Comparison of ENCODE assay signal across 12 mouse cellular contexts in genomic region chr9:57646551-57647103, GRCm38 (mm10). TPM values are rescaled to one million over a fixed set of nuclear protein-coding genes. Genes with fewer than 3 reads are reported as not detected.
DNase-seq lines count a peak whose midpoint lies in the region; ATAC-seq and TF ChIP-seq lines count a peak whose summit lies in the region.
"Had no signal": no experiment of that assay in that cellular context is flagged by ENCODE, and none has a peak within 500 bp of the region (broad histone marks: within the 10 kb centered on the region; RNA-seq: fewer than 3 reads in every experiment).

No protein-coding gene starts in this region.

- TF ChIP-seq CTCF in bone marrow macrophage, adult 2 months (IDR thresholded peaks at IDR 0.05; ENCODE audit: low read depth, low read length), result no peak

- TF ChIP-seq POLR2A in bone marrow macrophage, adult 2 months (IDR thresholded peaks at IDR 0.05; ENCODE audit: borderline replicate concordance, low read depth, low read length), result no peak

- peaks cover 29% of the 10 kb centered on the region for H3K4me1 ChIP-seq in midbrain, embryonic 11.5 days (ENCODE audit: control insufficient read depth, insufficient read depth, low read length)
- peaks cover 35% of the 10 kb centered on the region for H3K4me1 ChIP-seq in midbrain, embryonic 15.5 days
- H3K4me1 ChIP-seq in bone marrow macrophage, adult 2 months (ENCODE audit: control insufficient read depth, insufficient read depth, low read length), result peaks cover 45% of the 10 kb centered on the region
- H3K4me1 ChIP-seq in liver, embryonic 13.5 days (replicated peaks), result peaks cover 75% of the 10 kb centered on the region
- H3K4me1 ChIP-seq in stomach, embryonic 15.5 days, result peaks cover 49% of the 10 kb centered on the region
- H3K4me1 ChIP-seq in forebrain, embryonic 14.5 days (ENCODE audit: control insufficient read depth, insufficient read depth, low read length), result peaks cover 20% of the 10 kb centered on the region

- peak; percentile 68 for DNase-seq in midbrain, embryonic 11.5 days (ENCODE audit: low spot score, missing footprints)
- DNase-seq in liver, embryonic 13.5 days, result no peak
- no peak for DNase-seq in left cerebral cortex, postnatal 14 days (ENCODE audit: low spot score in 2 of 2)
- no peak for DNase-seq in MN1 (ENCODE audit: low spot score)
- DNase-seq in forebrain, embryonic 14.5 days (ENCODE audit: low spot score), result no peak
- DNase-seq: gastrocnemius, postnatal 25 days; right cerebral cortex, adult 18-20 months had no signal

- no peak for ATAC-seq in midbrain, embryonic 11.5 days (ENCODE audit: low FRiP score)
- no peak for ATAC-seq in midbrain, embryonic 15.5 days (replicated peaks)
- no peak for ATAC-seq in liver, embryonic 13.5 days (ENCODE audit: low read depth)
- ATAC-seq in stomach, embryonic 15.5 days (ENCODE audit: insufficient read depth, low FRiP score, low read depth), result no peak
- ATAC-seq in forebrain, embryonic 14.5 days, result no peak

- H3K9ac ChIP-seq in midbrain, embryonic 11.5 days (ENCODE audit: low read length), result no peak overlapping the region
- H3K9ac ChIP-seq in midbrain, embryonic 15.5 days, result no peak overlapping the region
- 0 out of 2 replicates have a peak overlapping the region, but pooled peaks have one; percentile 2 for H3K9ac ChIP-seq in liver, embryonic 13.5 days
- H3K9ac ChIP-seq in stomach, embryonic 15.5 days, result no peak overlapping the region
- H3K9ac ChIP-seq in forebrain, embryonic 14.5 days (ENCODE audit: low read length), result no peak overlapping the region

- H3K4me3 ChIP-seq in midbrain, embryonic 11.5 days (ENCODE audit: low read depth, low read length), result no peak overlapping the region
- H3K4me3 ChIP-seq in midbrain, embryonic 15.5 days, result no peak overlapping the region
- peak overlapping the region; percentile 30 for H3K4me3 ChIP-seq in bone marrow macrophage, adult 2 months (ENCODE audit: insufficient read depth, low read length)
- no peak overlapping the region for H3K4me3 ChIP-seq in liver, embryonic 13.5 days (replicated peaks)
- no peak overlapping the region for H3K4me3 ChIP-seq in stomach, embryonic 15.5 days (replicated peaks)
- H3K4me3 ChIP-seq in forebrain, embryonic 14.5 days (ENCODE audit: low read depth, low read length), result no peak overlapping the region
- H3K4me3 ChIP-seq: myocyte had no signal

- H3K9me3 ChIP-seq in midbrain, embryonic 11.5 days (ENCODE audit: control insufficient read depth, low read length), result no peaks in the 10 kb centered on the region
- no peaks in the 10 kb centered on the region for H3K9me3 ChIP-seq in midbrain, embryonic 15.5 days
- no peaks in the 10 kb centered on the region for H3K9me3 ChIP-seq in liver, embryonic 13.5 days (replicated peaks)
- H3K9me3 ChIP-seq in stomach, embryonic 15.5 days, result no peaks in the 10 kb centered on the region
- H3K9me3 ChIP-seq in forebrain, embryonic 14.5 days (replicated peaks; ENCODE audit: control insufficient read depth, low read length), result no peaks in the 10 kb centered on the region

- H3K27ac ChIP-seq in midbrain, embryonic 11.5 days (ENCODE audit: low read depth, low read length), result no peak overlapping the region
- no peak overlapping the region for H3K27ac ChIP-seq in midbrain, embryonic 15.5 days
- peak overlapping the region; percentile 96 for H3K27ac ChIP-seq in bone marrow macrophage, adult 2 months (ENCODE audit: insufficient read depth, low read depth, low read length)
- H3K27ac ChIP-seq in liver, embryonic 13.5 days, result peak overlapping the region; percentile 72
- peak overlapping the region; percentile 55; the same call in 1 of the 2 replicates for H3K27ac ChIP-seq in stomach, embryonic 15.5 days
- H3K27ac ChIP-seq in forebrain, embryonic 14.5 days (ENCODE audit: low read depth, low read length), result no peak overlapping the region

- WGBS in midbrain, embryonic 11.5 days, result 82% methylated on average over 12 of the region's 12 CpGs
- WGBS in midbrain, embryonic 15.5 days, result 75% methylated on average over 12 of the region's 12 CpGs
- WGBS in liver, embryonic 13.5 days (ENCODE audit: insufficient replicate concordance), result 28% methylated on average over 12 of the region's 12 CpGs
- 67% methylated on average over 12 of the region's 12 CpGs for WGBS in stomach, embryonic 15.5 days
- WGBS in forebrain, embryonic 14.5 days, result 36% methylated on average over 12 of the region's 12 CpGs

- intact Hi-C loops in left cerebral cortex, postnatal 14 days (cut with DNase I), result no loop called here

- no peak overlapping the region for H3K4me2 ChIP-seq in midbrain, embryonic 11.5 days
- no peak overlapping the region for H3K4me2 ChIP-seq in midbrain, embryonic 15.5 days
- H3K4me2 ChIP-seq in liver, embryonic 13.5 days, result 0 out of 2 replicates have a peak overlapping the region, but pooled peaks have one; percentile 0
- H3K4me2 ChIP-seq in stomach, embryonic 15.5 days, result no peak overlapping the region
- H3K4me2 ChIP-seq in forebrain, embryonic 14.5 days (ENCODE audit: low read length), result no peak overlapping the region

- H3K27me3 ChIP-seq in midbrain, embryonic 11.5 days (ENCODE audit: control insufficient read depth, insufficient read depth, low read length), result no peaks in the 10 kb centered on the region
- H3K27me3 ChIP-seq in midbrain, embryonic 15.5 days (replicated peaks), result no peaks in the 10 kb centered on the region
- no peaks in the 10 kb centered on the region for H3K27me3 ChIP-seq in liver, embryonic 13.5 days
- H3K27me3 ChIP-seq in stomach, embryonic 15.5 days (replicated peaks), result no peaks in the 10 kb centered on the region
- no peaks in the 10 kb centered on the region for H3K27me3 ChIP-seq in forebrain, embryonic 14.5 days (replicated peaks; ENCODE audit: control insufficient read depth, insufficient read depth, low read length)

- H3K36me3 ChIP-seq in midbrain, embryonic 11.5 days (ENCODE audit: control insufficient read depth, insufficient read depth, low read length), result no peaks in the 10 kb centered on the region
- no peaks in the 10 kb centered on the region for H3K36me3 ChIP-seq in midbrain, embryonic 15.5 days (replicated peaks)
- peaks cover 8% of the 10 kb centered on the region; the same call in 1 of the 2 replicates for H3K36me3 ChIP-seq in liver, embryonic 13.5 days
- 0 out of 2 replicates have a peak, but pooled peaks cover 6% of the 10 kb centered on the region for H3K36me3 ChIP-seq in stomach, embryonic 15.5 days
- H3K36me3 ChIP-seq in forebrain, embryonic 14.5 days (ENCODE audit: control insufficient read depth, insufficient read depth, low read length), result peaks cover 11% of the 10 kb centered on the region

RNA-seq across cellular contexts. Expression of gene Csk, which starts 6.8 kb away (rescaled TPM):
- 29.2 and 32.3 TPM in 2 replicates for polyA plus RNA-seq in midbrain, embryonic 11.5 days (2014; fragmentation: Nextera tagmentation; extraction: Ambion mirVana)
- 36.8 and 39.9 TPM in 2 replicates for polyA plus RNA-seq in midbrain, embryonic 15.5 days (2015; fragmentation: Nextera tagmentation; extraction: Ambion mirVana)
- 125 and 126 TPM in 2 replicates for polyA plus RNA-seq in bone marrow macrophage, adult 2 months (2012; ENCODE audit: insufficient read depth, insufficient read length, missing spikeins)
- 20.7 and 21.7 TPM in 2 replicates for polyA plus RNA-seq in liver, embryonic 13.5 days (2015; fragmentation: Nextera tagmentation; extraction: Ambion mirVana)
- 29.6 and 29.8 TPM in 2 replicates for polyA plus RNA-seq in stomach, embryonic 15.5 days (2015; fragmentation: Nextera tagmentation; extraction: Ambion mirVana)
- 10 to 100 TPM; 46.8 to 47.1 TPM for total RNA-seq in left cerebral cortex, postnatal 14 days (2021)
- polyA plus RNA-seq in forebrain, embryonic 14.5 days (2014; fragmentation: Nextera tagmentation; extraction: Ambion mirVana), result 29.2 and 29.3 TPM in 2 replicates

RNA-seq across cellular contexts. Expression of gene Lman1l, which starts 26.1 kb away (rescaled TPM):
- 0.08 TPM in 1 of 2 replicates, not detected in the other for polyA plus RNA-seq in midbrain, embryonic 11.5 days (2014; fragmentation: Nextera tagmentation; extraction: Ambion mirVana)
- not detected in 2 replicates for polyA plus RNA-seq in midbrain, embryonic 15.5 days (2015; fragmentation: Nextera tagmentation; extraction: Ambion mirVana)
- polyA plus RNA-seq in bone marrow macrophage, adult 2 months (2012; ENCODE audit: insufficient read depth, insufficient read length, missing spikeins), result not detected in 2 replicates
- polyA plus RNA-seq in liver, embryonic 13.5 days (2015; fragmentation: Nextera tagmentation; extraction: Ambion mirVana), result 0.06 TPM in 1 of 2 replicates, not detected in the other
- not detected in 2 replicates for polyA plus RNA-seq in stomach, embryonic 15.5 days (2015; fragmentation: Nextera tagmentation; extraction: Ambion mirVana)
- not detected for total RNA-seq in left cerebral cortex, postnatal 14 days (2021)
- not detected in 2 replicates for polyA plus RNA-seq in forebrain, embryonic 14.5 days (2014; fragmentation: Nextera tagmentation; extraction: Ambion mirVana)
- total RNA-seq: gastrocnemius, postnatal 25 days; left cerebral cortex, postnatal 36 days had no signal

RNA-seq across cellular contexts. Expression of gene Cyp1a2, which starts 36.9 kb away (rescaled TPM):
- polyA plus RNA-seq in midbrain, embryonic 11.5 days (2014; fragmentation: Nextera tagmentation; extraction: Ambion mirVana), result not detected in 2 replicates
- polyA plus RNA-seq in midbrain, embryonic 15.5 days (2015; fragmentation: Nextera tagmentation; extraction: Ambion mirVana), result not detected in 2 replicates
- polyA plus RNA-seq in bone marrow macrophage, adult 2 months (2012; ENCODE audit: insufficient read depth, insufficient read length, missing spikeins), result not detected in 2 replicates
- 0.10 TPM in 1 of 2 replicates, not detected in the other for polyA plus RNA-seq in liver, embryonic 13.5 days (2015; fragmentation: Nextera tagmentation; extraction: Ambion mirVana)
- polyA plus RNA-seq in stomach, embryonic 15.5 days (2015; fragmentation: Nextera tagmentation; extraction: Ambion mirVana), result not detected in 2 replicates
- total RNA-seq in left cerebral cortex, postnatal 14 days (2021), result not detected
- not detected in 2 replicates for polyA plus RNA-seq in forebrain, embryonic 14.5 days (2014; fragmentation: Nextera tagmentation; extraction: Ambion mirVana)
- total RNA-seq: gastrocnemius, postnatal 25 days; left cerebral cortex, postnatal 36 days had no signal
- polyA plus RNA-seq: myocyte had no signal

RNA-seq across cellular contexts. Expression of gene Cplx3, which starts 40.5 kb away (rescaled TPM):
- 3.0 and 3.1 TPM in 2 replicates for polyA plus RNA-seq in midbrain, embryonic 11.5 days (2014; fragmentation: Nextera tagmentation; extraction: Ambion mirVana)
- polyA plus RNA-seq in midbrain, embryonic 15.5 days (2015; fragmentation: Nextera tagmentation; extraction: Ambion mirVana), result 0.63 and 1.5 TPM in 2 replicates
- polyA plus RNA-seq in bone marrow macrophage, adult 2 months (2012; ENCODE audit: insufficient read depth, insufficient read length, missing spikeins), result not detected in 2 replicates
- polyA plus RNA-seq in liver, embryonic 13.5 days (2015; fragmentation: Nextera tagmentation; extraction: Ambion mirVana), result not detected in 2 replicates
- polyA plus RNA-seq in stomach, embryonic 15.5 days (2015; fragmentation: Nextera tagmentation; extraction: Ambion mirVana), result not detected in 2 replicates
- 10 to 100 TPM; 16.3 to 24.4 TPM for total RNA-seq in left cerebral cortex, postnatal 14 days (2021)
- polyA plus RNA-seq in forebrain, embryonic 14.5 days (2014; fragmentation: Nextera tagmentation; extraction: Ambion mirVana), result 0.34 and 0.36 TPM in 2 replicates
- total RNA-seq: gastrocnemius, postnatal 25 days had no signal

RNA-seq across cellular contexts. Expression of gene Cyp1a1, which starts 41.1 kb away (rescaled TPM):
- not detected in 2 replicates for polyA plus RNA-seq in midbrain, embryonic 11.5 days (2014; fragmentation: Nextera tagmentation; extraction: Ambion mirVana)
- polyA plus RNA-seq in midbrain, embryonic 15.5 days (2015; fragmentation: Nextera tagmentation; extraction: Ambion mirVana), result 0.17 TPM in 1 of 2 replicates, not detected in the other
- not detected in 2 replicates for polyA plus RNA-seq in bone marrow macrophage, adult 2 months (2012; ENCODE audit: insufficient read depth, insufficient read length, missing spikeins)
- polyA plus RNA-seq in liver, embryonic 13.5 days (2015; fragmentation: Nextera tagmentation; extraction: Ambion mirVana), result 0.17 and 0.22 TPM in 2 replicates
- 0.05 TPM in 1 of 2 replicates, not detected in the other for polyA plus RNA-seq in stomach, embryonic 15.5 days (2015; fragmentation: Nextera tagmentation; extraction: Ambion mirVana)
- under 1 TPM; 0.13 to 0.22 TPM for total RNA-seq in left cerebral cortex, postnatal 14 days (2021)
- 0.19 TPM in 1 of 2 replicates, not detected in the other for polyA plus RNA-seq in forebrain, embryonic 14.5 days (2014; fragmentation: Nextera tagmentation; extraction: Ambion mirVana)
- polyA plus RNA-seq: myocyte had no signal

Comparison
In these comparisons a context has a peak if more than half of its experiments do, and no peak if none do; other contexts are left out.
1. H3K27ac ChIP-seq: peak in bone marrow macrophage, adult 2 months (single experiment), liver, embryonic 13.5 days (single experiment) and stomach, embryonic 15.5 days (single experiment); none in midbrain, embryonic 11.5 days (single experiment), midbrain, embryonic 15.5 days (single experiment) and forebrain, embryonic 14.5 days (single experiment).